Mouse (Mus musculus): Measurements from ENCODE around the gene Pbld2. TPM values are rescaled to one million over a fixed set of nuclear protein-coding genes. Genes with fewer than 3 reads are reported as not detected.

Pbld2 gene
- 1.6 and 2.1 TPM in 2 replicates for polyA plus RNA-seq (2014; fragmentation: Nextera tagmentation; extraction: Ambion mirVana)

- under 1% methylated on average over 61 of the region's 69 CpGs for WGBS
- peak within 1 kb of the TSS; percentile 72 for H3K9ac ChIP-seq (replicated peaks; ENCODE audit: low read depth, low read length)
- H3K27ac ChIP-seq (ENCODE audit: low read length): peak within 1 kb of the TSS; percentile 99
- H3K4me2 ChIP-seq (replicated peaks; ENCODE audit: low read depth, low read length): peak within 1 kb of the TSS; percentile 60
- peaks cover 15% of the 10 kb centered on the region for H3K4me1 ChIP-seq (ENCODE audit: control insufficient read depth, insufficient read depth, low read length)
- peak; percentile 94 for ATAC-seq (ENCODE audit: insufficient number of reproducible peaks, insufficient read depth, low FRiP score, low read depth)
- H3K4me3 ChIP-seq (ENCODE audit: low read depth, low read length): peak within 1 kb of the TSS; percentile 86
- no peaks in the 10 kb centered on the region for H3K27me3 ChIP-seq (ENCODE audit: control insufficient read depth, insufficient read depth, low read length)
- no peaks in the 10 kb centered on the region; the same call in 1 of the 2 replicates for H3K36me3 ChIP-seq (ENCODE audit: control insufficient read depth, insufficient read depth, low read length)
- no peaks in the 10 kb centered on the region for H3K9me3 ChIP-seq (ENCODE audit: control insufficient read depth, low read depth, low read length)
These were observed at the start of gene Pbld2, which contains the start of gene Hnrnph3 for GRCm38 (mm10) chr10:63023749-63024579. TSS of gene Pbld2 (plus strand) at chr10:63024315. TSS of gene Hnrnph3 (minus strand) at chr10:63024217.

- H3K4me3 ChIP-seq (ENCODE audit: low read depth, low read length): peak overlapping the region; percentile 92
- peak overlapping the region; percentile 44 for H3K4me2 ChIP-seq (replicated peaks; ENCODE audit: low read depth, low read length)
- peaks cover 8% of the 10 kb centered on the region; the same call in 1 of the 2 replicates for H3K36me3 ChIP-seq (ENCODE audit: control insufficient read depth, insufficient read depth, low read length)
- no peak overlapping the region for H3K27ac ChIP-seq (ENCODE audit: low read length)
- WGBS: 10% methylated on average over 10 of the region's 10 CpGs
- no peaks in the 10 kb centered on the region for H3K27me3 ChIP-seq (ENCODE audit: control insufficient read depth, insufficient read depth, low read length)
- no peak for ATAC-seq (ENCODE audit: insufficient number of reproducible peaks, insufficient read depth, low FRiP score, low read depth)
- H3K9me3 ChIP-seq (ENCODE audit: control insufficient read depth, low read depth, low read length): no peaks in the 10 kb centered on the region
- H3K9ac ChIP-seq (replicated peaks; ENCODE audit: low read depth, low read length): peak overlapping the region; percentile 71
- H3K4me1 ChIP-seq (ENCODE audit: control insufficient read depth, insufficient read depth, low read length): peaks cover 7% of the 10 kb centered on the region; the same call in 1 of the 2 replicates
These were observed 44.5 kb upstream of the Pbld2 start for GRCm38 (mm10) chr10:62979667-62980038.

GRCm38 (mm10) chr10:62980039-62980954 lies 43.8 kb upstream of the Pbld2 start, which contains the start of gene Rufy2:
TSS of gene Rufy2 (plus strand) at chr10:62980223.
- H3K4me3 ChIP-seq (ENCODE audit: low read depth, low read length): peak within 1 kb of the TSS; percentile 92
- H3K4me1 ChIP-seq (ENCODE audit: control insufficient read depth, insufficient read depth, low read length): peaks cover 7% of the 10 kb centered on the region; the same call in 1 of the 2 replicates
- H3K36me3 ChIP-seq (ENCODE audit: control insufficient read depth, insufficient read depth, low read length): peaks cover 14% of the 10 kb centered on the region; the same call in 1 of the 2 replicates
- no peaks in the 10 kb centered on the region for H3K27me3 ChIP-seq (ENCODE audit: control insufficient read depth, insufficient read depth, low read length)
- H3K4me2 ChIP-seq (replicated peaks; ENCODE audit: low read depth, low read length): peak within 1 kb of the TSS; percentile 44
- peak within 1 kb of the TSS; percentile 71 for H3K9ac ChIP-seq (replicated peaks; ENCODE audit: low read depth, low read length)
- WGBS: under 1% methylated on average over 72 of the region's 77 CpGs
- H3K9me3 ChIP-seq (ENCODE audit: control insufficient read depth, low read depth, low read length): no peaks in the 10 kb centered on the region
- peak; percentile 91 for ATAC-seq (ENCODE audit: insufficient number of reproducible peaks, insufficient read depth, low FRiP score, low read depth)
- peak within 1 kb of the TSS; percentile 71 for H3K27ac ChIP-seq (ENCODE audit: low read length)

- Histone ChIP-seq H3K36me3 (ENCODE audit: control insufficient read depth, insufficient read depth, low read length) (peaks cover 23% of the 10 kb centered on the region; the same call in 1 of the 2 replicates), H3K4me3 (ENCODE audit: low read depth, low read length) (no peak overlapping the region), H3K4me2 (replicated peaks; ENCODE audit: low read depth, low read length) (no peak overlapping the region), H3K9me3 (ENCODE audit: control insufficient read depth, low read depth, low read length) (no peaks in the 10 kb centered on the region), H3K4me1 (ENCODE audit: control insufficient read depth, insufficient read depth, low read length) (peaks cover 7% of the 10 kb centered on the region; the same call in 1 of the 2 replicates), H3K27ac (ENCODE audit: low read length) (no peak overlapping the region), H3K27me3 (ENCODE audit: control insufficient read depth, insufficient read depth, low read length) (no peaks in the 10 kb centered on the region), H3K9ac (replicated peaks; ENCODE audit: low read depth, low read length) (no peak overlapping the region)
- WGBS: 90% methylated on average over 11 of the region's 11 CpGs
- no peak for ATAC-seq (ENCODE audit: insufficient number of reproducible peaks, insufficient read depth, low FRiP score, low read depth)
These were observed 40.0 kb upstream of the Pbld2 start for GRCm38 (mm10) chr10:62984072-62984471.

GRCm38 (mm10) chr10:62984495-62984894 lies 39.6 kb upstream of the Pbld2 start:
- no peaks in the 10 kb centered on the region for H3K9me3 ChIP-seq (ENCODE audit: control insufficient read depth, low read depth, low read length)
- H3K27ac ChIP-seq (ENCODE audit: low read length): no peak overlapping the region
- WGBS: 90% methylated on average over 6 of the region's 6 CpGs
- no peak for ATAC-seq (ENCODE audit: insufficient number of reproducible peaks, insufficient read depth, low FRiP score, low read depth)
- peaks cover 23% of the 10 kb centered on the region; the same call in 1 of the 2 replicates for H3K36me3 ChIP-seq (ENCODE audit: control insufficient read depth, insufficient read depth, low read length)
- no peak overlapping the region for H3K4me2 ChIP-seq (replicated peaks; ENCODE audit: low read depth, low read length)
- H3K4me1 ChIP-seq (ENCODE audit: control insufficient read depth, insufficient read depth, low read length): peaks cover 7% of the 10 kb centered on the region; the same call in 1 of the 2 replicates
- no peak overlapping the region for H3K9ac ChIP-seq (replicated peaks; ENCODE audit: low read depth, low read length)
- H3K4me3 ChIP-seq (ENCODE audit: low read depth, low read length): no peak overlapping the region
- H3K27me3 ChIP-seq (ENCODE audit: control insufficient read depth, insufficient read depth, low read length): no peaks in the 10 kb centered on the region

GRCm38 (mm10) chr10:62987341-62987740 lies 36.8 kb upstream of the Pbld2 start:
- no peak overlapping the region for H3K9ac ChIP-seq (replicated peaks; ENCODE audit: low read depth, low read length)
- H3K4me2 ChIP-seq (replicated peaks; ENCODE audit: low read depth, low read length): no peak overlapping the region
- no peaks in the 10 kb centered on the region for H3K27me3 ChIP-seq (ENCODE audit: control insufficient read depth, insufficient read depth, low read length)
- ATAC-seq (ENCODE audit: insufficient number of reproducible peaks, insufficient read depth, low FRiP score, low read depth): no peak
- no peaks in the 10 kb centered on the region for H3K4me1 ChIP-seq (ENCODE audit: control insufficient read depth, insufficient read depth, low read length)
- no peak overlapping the region for H3K27ac ChIP-seq (ENCODE audit: low read length)
- H3K4me3 ChIP-seq (ENCODE audit: low read depth, low read length): no peak overlapping the region
- WGBS: 36% methylated on average over 3 of the region's 3 CpGs
- peaks cover 45% of the 10 kb centered on the region for H3K36me3 ChIP-seq (ENCODE audit: control insufficient read depth, insufficient read depth, low read length)
- no peaks in the 10 kb centered on the region for H3K9me3 ChIP-seq (ENCODE audit: control insufficient read depth, low read depth, low read length)

GRCm38 (mm10) chr10:62990636-62991035 lies 33.5 kb upstream of the Pbld2 start:
- Histone ChIP-seq H3K4me3 (ENCODE audit: low read depth, low read length) (no peak overlapping the region), H3K9ac (replicated peaks; ENCODE audit: low read depth, low read length) (no peak overlapping the region), H3K4me2 (replicated peaks; ENCODE audit: low read depth, low read length) (no peak overlapping the region), H3K27me3 (ENCODE audit: control insufficient read depth, insufficient read depth, low read length) (no peaks in the 10 kb centered on the region), H3K9me3 (ENCODE audit: control insufficient read depth, low read depth, low read length) (no peaks in the 10 kb centered on the region), H3K36me3 (ENCODE audit: control insufficient read depth, insufficient read depth, low read length) (peaks cover 41% of the 10 kb centered on the region), H3K4me1 (ENCODE audit: control insufficient read depth, insufficient read depth, low read length) (no peaks in the 10 kb centered on the region), H3K27ac (ENCODE audit: low read length) (no peak overlapping the region)
- 95% methylated on average over 15 of the region's 15 CpGs for WGBS
- ATAC-seq (ENCODE audit: insufficient number of reproducible peaks, insufficient read depth, low FRiP score, low read depth): no peak

- Histone ChIP-seq H3K9me3 (ENCODE audit: control insufficient read depth, low read depth, low read length) (no peaks in the 10 kb centered on the region), H3K27ac (ENCODE audit: low read length) (no peak overlapping the region), H3K4me3 (ENCODE audit: low read depth, low read length) (no peak overlapping the region), H3K27me3 (ENCODE audit: control insufficient read depth, insufficient read depth, low read length) (no peaks in the 10 kb centered on the region), H3K4me2 (replicated peaks; ENCODE audit: low read depth, low read length) (no peak overlapping the region), H3K9ac (replicated peaks; ENCODE audit: low read depth, low read length) (no peak overlapping the region), H3K4me1 (ENCODE audit: control insufficient read depth, insufficient read depth, low read length) (no peaks in the 10 kb centered on the region), H3K36me3 (ENCODE audit: control insufficient read depth, insufficient read depth, low read length) (peaks cover 52% of the 10 kb centered on the region)
- ATAC-seq (ENCODE audit: insufficient number of reproducible peaks, insufficient read depth, low FRiP score, low read depth): no peak
- WGBS: 74% methylated on average over 6 of the region's 9 CpGs
These were observed 30.1 kb upstream of the Pbld2 start for GRCm38 (mm10) chr10:62993991-62994390.
